Mouse (Mus musculus): Measurements from ENCODE around the gene Cd28.

DNA sequence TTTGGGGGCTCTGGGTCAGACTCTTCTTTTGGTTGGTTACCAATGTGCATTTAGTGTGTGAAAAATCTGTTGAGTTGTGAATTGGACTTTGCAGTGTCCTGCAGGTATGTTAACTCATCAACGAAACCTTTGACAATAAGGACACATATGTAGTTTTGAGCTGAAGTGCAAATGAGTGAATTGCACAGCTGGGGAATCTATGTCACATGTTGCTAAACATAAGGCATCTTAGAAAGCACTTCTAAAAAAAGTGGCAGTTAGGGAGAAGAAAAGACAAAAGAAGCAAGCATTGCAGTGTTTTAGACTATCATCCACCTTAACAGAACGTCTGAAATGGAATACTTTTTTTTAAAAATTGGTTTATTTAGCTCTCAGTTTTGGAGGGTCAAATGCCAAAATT lies 104.4 kb downstream of the Cd28 start:
- TF ChIP-seq POLR2A (IDR thresholded peaks at IDR 0.05; ENCODE audit: borderline replicate concordance, control insufficient read depth, low read depth, low read length): no peak
- TF ChIP-seq CTCF (IDR thresholded peaks at IDR 0.05; ENCODE audit: control insufficient read depth, insufficient read depth, low read length): no peak

All from bone marrow, adult 2 months (tissue).